In the genomic region with DNA sequence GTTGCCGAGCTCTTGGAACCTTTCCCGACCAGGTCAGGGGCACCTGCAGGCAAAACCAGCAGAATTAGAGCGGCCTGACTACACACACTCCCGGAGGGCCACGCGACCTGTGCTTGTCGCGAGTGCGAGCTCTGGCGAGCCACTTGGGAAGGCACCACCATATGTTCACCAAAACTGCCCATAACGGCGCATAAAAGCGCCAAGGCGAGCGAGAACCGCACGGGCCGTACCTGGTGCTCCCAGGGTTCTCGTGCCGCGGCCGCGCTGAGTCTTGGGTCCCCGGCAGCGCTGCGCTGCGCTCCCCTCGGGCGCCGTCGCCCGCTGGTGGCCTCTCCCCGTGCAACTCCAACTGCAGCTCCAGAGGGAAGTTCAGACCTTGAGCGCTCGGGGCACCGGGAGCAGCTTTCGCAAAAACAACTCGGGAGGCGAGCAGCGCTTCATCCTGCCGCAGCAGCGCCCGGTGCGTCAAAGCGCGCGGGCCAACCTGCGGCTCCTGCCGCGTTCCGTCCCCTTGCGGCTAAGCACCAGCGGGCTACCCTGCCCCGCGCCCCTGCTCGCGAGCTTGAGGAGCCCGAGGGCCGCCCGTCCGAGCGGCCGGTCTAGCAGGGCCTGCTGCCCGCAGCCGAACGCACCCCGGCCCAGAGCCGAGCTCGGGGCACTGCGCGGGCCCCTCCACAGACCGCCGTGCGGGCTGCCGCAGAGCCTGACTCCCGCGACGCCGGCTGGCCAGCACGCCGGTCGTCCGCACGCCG, we compare ENCODE assay signal across 8 mouse cellular contexts. TPM values are rescaled to one million over a fixed set of nuclear protein-coding genes. Genes with fewer than 3 reads are reported as not detected.
DNase-seq lines count a peak whose midpoint lies in the region; ATAC-seq lines count a peak whose summit lies in the region.

No protein-coding gene starts in this region.

- peaks cover 13% of the 10 kb centered on the region for H3K27me3 ChIP-seq in forebrain, embryonic 11.5 days (ENCODE audit: control insufficient read depth, insufficient read depth, low read length)
- no peaks in the 10 kb centered on the region for H3K27me3 ChIP-seq in hindbrain, embryonic 15.5 days
- H3K27me3 ChIP-seq in limb, embryonic 13.5 days: peaks cover 25% of the 10 kb centered on the region
- H3K27me3 ChIP-seq in midbrain, embryonic 12.5 days: peaks cover 27% of the 10 kb centered on the region
- H3K27me3 ChIP-seq in stomach, embryonic 15.5 days (replicated peaks): no peaks in the 10 kb centered on the region

- DNase-seq in kidney, adult 11 months: peak; percentile 51
- DNase-seq in kidney, adult 18-20 months: no peak
- peak; percentile 16 for DNase-seq in brain, embryonic 18.5 days (ENCODE audit: low read depth, low spot score)
- peak; percentile 80 for DNase-seq in forebrain, embryonic 11.5 days (ENCODE audit: low spot score)

- peaks cover 11% of the 10 kb centered on the region; the same call in 1 of the 2 replicates for H3K4me1 ChIP-seq in forebrain, embryonic 11.5 days (replicated peaks; ENCODE audit: control insufficient read depth, insufficient read depth, low read length)
- peaks cover 46% of the 10 kb centered on the region for H3K4me1 ChIP-seq in hindbrain, embryonic 15.5 days (replicated peaks)
- H3K4me1 ChIP-seq in limb, embryonic 13.5 days: peaks cover 47% of the 10 kb centered on the region
- peaks cover 28% of the 10 kb centered on the region for H3K4me1 ChIP-seq in midbrain, embryonic 12.5 days
- peaks cover 18% of the 10 kb centered on the region for H3K4me1 ChIP-seq in stomach, embryonic 15.5 days

- under 1% methylated on average over 78 of the region's 85 CpGs for WGBS in forebrain, embryonic 11.5 days
- WGBS in hindbrain, embryonic 15.5 days: under 1% methylated on average over 69 of the region's 85 CpGs
- WGBS in limb, embryonic 13.5 days: under 1% methylated on average over 85 of the region's 85 CpGs
- under 1% methylated on average over 65 of the region's 85 CpGs for WGBS in midbrain, embryonic 12.5 days
- WGBS in stomach, embryonic 15.5 days: under 1% methylated on average over 85 of the region's 85 CpGs

- H3K4me2 ChIP-seq in forebrain, embryonic 11.5 days (ENCODE audit: low read depth, low read length, severe bottlenecking): peak overlapping the region; percentile 97
- H3K4me2 ChIP-seq in hindbrain, embryonic 15.5 days: peak overlapping the region; percentile 95
- peak overlapping the region; percentile 97 for H3K4me2 ChIP-seq in limb, embryonic 13.5 days (replicated peaks)
- H3K4me2 ChIP-seq in midbrain, embryonic 12.5 days (replicated peaks): peak overlapping the region; percentile 88
- H3K4me2 ChIP-seq in stomach, embryonic 15.5 days: peak overlapping the region; percentile 97

- H3K9ac ChIP-seq in forebrain, embryonic 11.5 days (ENCODE audit: low read length): peak overlapping the region; percentile 77
- H3K9ac ChIP-seq in hindbrain, embryonic 15.5 days: peak overlapping the region; percentile 95
- peak overlapping the region; percentile 79 for H3K9ac ChIP-seq in limb, embryonic 13.5 days
- H3K9ac ChIP-seq in midbrain, embryonic 12.5 days (replicated peaks): peak overlapping the region; percentile 75
- H3K9ac ChIP-seq in stomach, embryonic 15.5 days: peak overlapping the region; percentile 52

- ATAC-seq in forebrain, embryonic 11.5 days (replicated peaks; ENCODE audit: low FRiP score): peak; percentile 79
- peak; percentile 80 for ATAC-seq in hindbrain, embryonic 15.5 days (ENCODE audit: low FRiP score, low read depth)
- peak; percentile 74 for ATAC-seq in limb, embryonic 13.5 days (ENCODE audit: low FRiP score, low read depth)
- ATAC-seq in midbrain, embryonic 12.5 days (ENCODE audit: low FRiP score, low read depth): peak; percentile 83
- peak; percentile 70 for ATAC-seq in stomach, embryonic 15.5 days (ENCODE audit: insufficient read depth, low FRiP score, low read depth)

- H3K36me3 ChIP-seq in forebrain, embryonic 11.5 days (ENCODE audit: control insufficient read depth, insufficient read depth, low read length): no peaks in the 10 kb centered on the region
- no peaks in the 10 kb centered on the region for H3K36me3 ChIP-seq in hindbrain, embryonic 15.5 days
- H3K36me3 ChIP-seq in limb, embryonic 13.5 days: no peaks in the 10 kb centered on the region
- H3K36me3 ChIP-seq in midbrain, embryonic 12.5 days: no peaks in the 10 kb centered on the region
- no peaks in the 10 kb centered on the region for H3K36me3 ChIP-seq in stomach, embryonic 15.5 days

- peak overlapping the region; percentile 74 for H3K4me3 ChIP-seq in forebrain, embryonic 11.5 days (ENCODE audit: low read depth, low read length)
- H3K4me3 ChIP-seq in hindbrain, embryonic 15.5 days: peak overlapping the region; percentile 90
- H3K4me3 ChIP-seq in limb, embryonic 13.5 days: peak overlapping the region; percentile 77
- H3K4me3 ChIP-seq in midbrain, embryonic 12.5 days: peak overlapping the region; percentile 76
- H3K4me3 ChIP-seq in stomach, embryonic 15.5 days (replicated peaks): peak overlapping the region; percentile 72

- H3K9me3 ChIP-seq in forebrain, embryonic 11.5 days (ENCODE audit: control insufficient read depth, low read length): no peaks in the 10 kb centered on the region
- no peaks in the 10 kb centered on the region for H3K9me3 ChIP-seq in hindbrain, embryonic 15.5 days
- no peaks in the 10 kb centered on the region for H3K9me3 ChIP-seq in limb, embryonic 13.5 days
- no peaks in the 10 kb centered on the region for H3K9me3 ChIP-seq in midbrain, embryonic 12.5 days
- no peaks in the 10 kb centered on the region for H3K9me3 ChIP-seq in stomach, embryonic 15.5 days

- H3K27ac ChIP-seq in forebrain, embryonic 11.5 days (ENCODE audit: low read depth, low read length): 0 out of 2 replicates have a peak overlapping the region, but pooled peaks have one; percentile 18
- H3K27ac ChIP-seq in hindbrain, embryonic 15.5 days (replicated peaks): peak overlapping the region; percentile 88
- peak overlapping the region; percentile 55; the same call in 1 of the 2 replicates for H3K27ac ChIP-seq in limb, embryonic 13.5 days
- H3K27ac ChIP-seq in midbrain, embryonic 12.5 days (replicated peaks): peak overlapping the region; percentile 75
- peak overlapping the region; percentile 72 for H3K27ac ChIP-seq in stomach, embryonic 15.5 days

RNA-seq across cellular contexts. Expression of a gene that starts 0.6 kb away (rescaled TPM):
- 0.84 and 0.96 TPM in 2 replicates for polyA plus RNA-seq in forebrain, embryonic 11.5 days (2014; fragmentation: Nextera tagmentation; extraction: Ambion mirVana)
- polyA plus RNA-seq in hindbrain, embryonic 15.5 days (2015; fragmentation: Nextera tagmentation; extraction: Ambion mirVana): 4.4 and 4.9 TPM in 2 replicates
- 1.3 and 1.5 TPM in 2 replicates for polyA plus RNA-seq in limb, embryonic 13.5 days (2015; fragmentation: Nextera tagmentation; extraction: Ambion mirVana)
- polyA plus RNA-seq in midbrain, embryonic 12.5 days (2016; fragmentation: Nextera tagmentation; extraction: Ambion mirVana): 2.2 and 2.7 TPM in 2 replicates
- 1.6 and 1.7 TPM in 2 replicates for polyA plus RNA-seq in stomach, embryonic 15.5 days (2015; fragmentation: Nextera tagmentation; extraction: Ambion mirVana)

Comparison
In these comparisons a context has a peak if more than half of its experiments do, and no peak if none do; other contexts are left out.
1. H3K27ac ChIP-seq: peak in every context shown above with its lines; median percentile 88 in hindbrain, embryonic 15.5 days; 75 in midbrain, embryonic 12.5 days; 72 in stomach, embryonic 15.5 days; 55 in limb, embryonic 13.5 days; 18 in forebrain, embryonic 11.5 days.